1 mouse cellular context compared by ENCODE assay signal in the genomic region with DNA sequence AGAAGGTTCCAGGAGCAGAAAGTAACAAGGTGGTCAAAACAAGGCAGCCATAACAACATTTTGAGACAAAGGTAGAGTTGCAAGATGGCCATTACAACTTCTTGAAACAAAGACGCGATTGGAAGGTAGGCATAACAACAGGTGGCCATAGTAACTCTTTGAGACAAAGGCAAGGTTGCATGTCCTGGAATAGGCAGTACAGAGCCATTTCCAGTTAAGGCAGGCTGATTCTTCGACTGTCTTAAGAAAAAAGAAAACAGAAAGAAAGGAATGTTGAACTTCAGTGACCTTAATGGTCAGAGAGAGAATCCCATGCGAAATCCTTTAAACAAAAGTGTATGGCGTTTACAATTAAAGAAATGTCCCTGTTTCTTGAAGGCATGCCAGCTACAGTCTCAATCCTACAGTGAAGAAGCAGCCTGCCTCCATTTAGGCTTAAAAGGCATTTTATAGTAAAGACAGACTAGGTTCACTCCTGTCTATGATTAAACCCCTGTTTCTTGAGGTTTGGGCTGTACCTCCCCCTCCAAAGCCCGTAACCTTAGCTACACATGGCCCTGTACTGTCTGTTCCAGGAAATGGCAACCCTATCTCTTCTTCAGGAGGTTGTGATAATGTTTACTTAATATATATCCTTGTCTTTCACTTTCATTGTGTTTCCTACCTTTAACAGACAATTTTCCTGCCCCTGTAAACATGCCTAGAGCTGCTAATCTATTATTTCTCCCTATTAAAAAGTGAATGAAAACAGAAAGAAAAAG.
TF ChIP-seq lines count a peak whose summit lies in the region.

No protein-coding gene starts in this region.

TF ChIP-seq in ES-E14, 5 proteins besides CTCF, POLR2A, EP300 and RAD21:
- TF ChIP-seq CHD2 (IDR thresholded peaks at IDR 0.05; ENCODE audit: low read depth, low read length) (no peak), HCFC1 (IDR thresholded peaks at IDR 0.05; ENCODE audit: borderline replicate concordance, insufficient read depth, low read length) (no peak), ZNF384 (IDR thresholded peaks at IDR 0.05; ENCODE audit: low read depth, low read length) (no peak), ZC3H11A (IDR thresholded peaks at IDR 0.05; ENCODE audit: borderline replicate concordance, low read depth, low read length) (no peak), MAFK (IDR thresholded peaks at IDR 0.05; ENCODE audit: insufficient read depth, low read depth, low read length) (no peak)
